Mouse (Mus musculus) thymus, adult 2 months (tissue): Measurements from ENCODE around the gene Slc35f1.

Experiments used
- CTCF ChIP-seq: fragments of 200-500 bp; IDR thresholded peaks from 2 replicates; pipeline ENCODE4 v1.5.1; 2012; ENCODE audit warnings: mild to moderate bottlenecking, control low read depth, low read length, moderate library complexity, borderline replicate concordance; ENCODE audit not compliant: control insufficient read depth, poor library complexity, insufficient read depth; ENCODE audit errors: extremely low read depth
- POLR2A ChIP-seq: fragments of 200-500 bp; IDR thresholded peaks from 2 replicates; pipeline ENCODE4 v1.6.1; 2012; ENCODE audit warnings: mild to moderate bottlenecking, low read length, control low read depth, moderate library complexity; ENCODE audit not compliant: control insufficient read depth, poor library complexity, insufficient read depth; ENCODE audit errors: extremely low read depth

- no peak for TF ChIP-seq POLR2A
- TF ChIP-seq CTCF, result no peak
These were observed 129.3 kb downstream of the Slc35f1 start for GRCm38 (mm10) chr10:52819661-52820060.
